In the genomic region with DNA sequence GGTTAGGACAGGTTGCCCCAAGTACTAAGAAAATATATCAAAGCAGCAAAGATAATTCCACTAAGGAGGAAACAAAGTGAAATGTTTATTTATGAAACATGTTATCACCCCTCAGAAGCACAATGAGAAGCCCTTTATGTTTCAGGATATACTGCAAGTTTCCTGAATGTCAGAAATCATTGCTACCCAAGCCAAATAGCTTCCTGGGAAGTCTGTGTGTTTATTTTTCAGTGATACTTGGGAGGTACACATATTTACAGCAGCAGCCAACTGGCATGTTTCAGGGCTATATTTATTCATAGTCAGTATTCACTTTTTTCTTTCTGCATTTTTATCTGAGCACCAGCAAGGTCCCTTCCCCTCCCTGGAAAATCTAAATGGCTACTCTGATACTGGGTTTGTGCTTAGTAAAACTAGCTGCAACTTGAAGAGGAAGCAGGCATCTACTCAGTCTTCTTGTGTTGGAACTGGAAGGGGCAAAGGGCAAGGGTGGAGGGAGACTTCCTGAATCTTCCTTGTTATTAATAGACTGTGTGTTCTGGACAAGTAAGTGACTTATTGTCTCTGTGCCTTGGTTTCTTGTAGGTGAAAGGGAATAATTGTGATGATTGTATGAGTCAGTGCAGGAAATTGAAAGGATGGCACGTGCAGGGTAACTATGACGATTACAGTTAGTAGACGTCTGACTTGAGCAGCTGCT, we compare ENCODE assay signal across 14 mouse cellular contexts.
DNase-seq lines count a peak whose midpoint lies in the region; ATAC-seq and TF ChIP-seq lines count a peak whose summit lies in the region.
"Had no signal": no experiment of that assay in that cellular context is flagged by ENCODE, and none has a peak within 500 bp of the region (broad histone marks: within the 10 kb centered on the region; RNA-seq: fewer than 3 reads in every experiment).

No protein-coding gene starts in this region.

- peak; percentile 49; the same call in 1 of the 2 replicates for ATAC-seq in lung, embryonic 15.5 days (ENCODE audit: borderline replicate concordance, extremely low read depth, low FRiP score, low TSS enrichment)
- ATAC-seq in kidney, embryonic 16.5 days (ENCODE audit: low FRiP score, low TSS enrichment), result peak; percentile 39; the same call in 1 of the 2 replicates
- 0 out of 2 replicates have a peak, but pooled peaks have one; percentile 18 for ATAC-seq in stomach, postnatal 0 days (ENCODE audit: low FRiP score, low TSS enrichment)

- H3K4me3 ChIP-seq in heart, adult 2 months, result no peak overlapping the region
- no peak overlapping the region for H3K4me3 ChIP-seq in lung, embryonic 15.5 days
- H3K4me3 ChIP-seq in kidney, embryonic 16.5 days (ENCODE audit: low read length), result no peak overlapping the region
- H3K4me3 ChIP-seq in stomach, postnatal 0 days (ENCODE audit: low read depth, low read length), result no peak overlapping the region
- H3K4me3 ChIP-seq: forebrain, embryonic 10.5 days; gastrocnemius, adult 2 months; limb, embryonic 12.5 days; neural tube, embryonic 13.5 days had no signal

- no peak overlapping the region for H3K4me2 ChIP-seq in lung, embryonic 15.5 days
- H3K4me2 ChIP-seq in kidney, embryonic 16.5 days (replicated peaks; ENCODE audit: low read depth, low read length), result no peak overlapping the region
- no peak overlapping the region for H3K4me2 ChIP-seq in stomach, postnatal 0 days (replicated peaks; ENCODE audit: low read depth)
- H3K4me2 ChIP-seq: heart, embryonic 11.5 days; limb, embryonic 12.5 days; neural tube, embryonic 13.5 days had no signal

- no peak for TF ChIP-seq POLR2A in heart, adult 2 months (IDR thresholded peaks at IDR 0.05; ENCODE audit: insufficient read depth, low read depth, low read length)

- WGBS in heart, adult 2 months, result 38% methylated on average over 3 of the region's 3 CpGs
- 34% methylated on average over 3 of the region's 3 CpGs for WGBS in lung, embryonic 15.5 days
- 58% methylated on average over 3 of the region's 3 CpGs for WGBS in kidney, embryonic 16.5 days
- WGBS in stomach, postnatal 0 days, result 38% methylated on average over 3 of the region's 3 CpGs

- H3K9ac ChIP-seq in heart, adult 2 months (ENCODE audit: low read depth, low read length), result no peak overlapping the region
- no peak overlapping the region for H3K9ac ChIP-seq in lung, embryonic 15.5 days
- no peak overlapping the region for H3K9ac ChIP-seq in kidney, embryonic 16.5 days (replicated peaks; ENCODE audit: low read length)
- no peak overlapping the region for H3K9ac ChIP-seq in stomach, postnatal 0 days (ENCODE audit: low read length)
- H3K9ac ChIP-seq: limb, embryonic 12.5 days; neural tube, embryonic 13.5 days had no signal

- no peaks in the 10 kb centered on the region for H3K27me3 ChIP-seq in heart, adult 2 months (ENCODE audit: control insufficient read depth, insufficient read depth, low read length)
- no peaks in the 10 kb centered on the region for H3K27me3 ChIP-seq in lung, embryonic 15.5 days
- no peaks in the 10 kb centered on the region for H3K27me3 ChIP-seq in kidney, embryonic 16.5 days (ENCODE audit: insufficient read depth, low read length)
- no peaks in the 10 kb centered on the region for H3K27me3 ChIP-seq in stomach, postnatal 0 days (ENCODE audit: control insufficient read depth, insufficient read depth, low read length)
- H3K27me3 ChIP-seq: limb, embryonic 12.5 days; neural tube, embryonic 13.5 days had no signal

- TF ChIP-seq CTCF in heart, adult 2 months (IDR thresholded peaks at IDR 0.05), result no peak
- TF ChIP-seq CTCF in stomach, postnatal 0 days (IDR thresholded peaks at IDR 0.05; ENCODE audit: low read depth), result no peak

- H3K4me1 ChIP-seq in heart, adult 2 months (ENCODE audit: control insufficient read depth, insufficient read depth, low read length), result peaks cover 2% of the 10 kb centered on the region
- H3K4me1 ChIP-seq in lung, embryonic 15.5 days, result peaks cover 9% of the 10 kb centered on the region; the same call in 1 of the 2 replicates
- peaks cover 8% of the 10 kb centered on the region for H3K4me1 ChIP-seq in kidney, embryonic 16.5 days (ENCODE audit: insufficient read depth, low read length)
- no peaks in the 10 kb centered on the region for H3K4me1 ChIP-seq in stomach, postnatal 0 days (replicated peaks; ENCODE audit: control insufficient read depth, insufficient read depth)
- H3K4me1 ChIP-seq: forebrain, embryonic 10.5 days; limb, embryonic 12.5 days; neural tube, embryonic 13.5 days had no signal

- TF ChIP-seq EP300 in heart, adult 2 months (IDR thresholded peaks at IDR 0.05; ENCODE audit: insufficient read depth, low read depth, low read length), result no peak
- TF ChIP-seq EP300 in stomach, postnatal 0 days (optimal IDR thresholded peaks at IDR 0.05), result no peak

- H3K79me2 ChIP-seq in heart, adult 2 months (replicated peaks; ENCODE audit: control insufficient read depth, insufficient read depth, low read length), result no peaks in the 10 kb centered on the region

- DNase-seq in heart, adult 8-10 months (ENCODE audit: low spot score), result peak; percentile 8
- DNase-seq in heart, adult 2 months, result no peak
- no peak for DNase-seq in lung, postnatal 4 days
- DNase-seq in stomach, postnatal 0 days (ENCODE audit: low spot score), result no peak
- no peak for DNase-seq in layer of hippocampus, postnatal 10 days (ENCODE audit: low spot score in 2 of 2)
- DNase-seq: cerebellum, adult 11-12 months; gastrocnemius, adult 2 months; layer of hippocampus, postnatal 36 days had no signal

- H3K27ac ChIP-seq in heart, adult 2 months, result no peak overlapping the region; the same call in 1 of the 2 replicates
- peak overlapping the region; percentile 35; the same call in 1 of the 2 replicates for H3K27ac ChIP-seq in lung, embryonic 15.5 days
- 0 out of 2 replicates have a peak overlapping the region, but pooled peaks have one; percentile 17 for H3K27ac ChIP-seq in kidney, embryonic 16.5 days (ENCODE audit: low read length)
- H3K27ac ChIP-seq in stomach, postnatal 0 days (replicated peaks), result no peak overlapping the region
- H3K27ac ChIP-seq: forebrain, embryonic 10.5 days; gastrocnemius, adult 2 months; limb, embryonic 12.5 days; neural tube, embryonic 13.5 days had no signal

- no peaks in the 10 kb centered on the region for H3K36me3 ChIP-seq in heart, adult 2 months (ENCODE audit: control insufficient read depth, insufficient read depth, low read length)
- no peaks in the 10 kb centered on the region for H3K36me3 ChIP-seq in lung, embryonic 15.5 days
- no peaks in the 10 kb centered on the region for H3K36me3 ChIP-seq in kidney, embryonic 16.5 days (ENCODE audit: insufficient read depth, low read length)
- H3K36me3 ChIP-seq in stomach, postnatal 0 days (ENCODE audit: control insufficient read depth, insufficient read depth, low read length), result no peaks in the 10 kb centered on the region
- H3K36me3 ChIP-seq: forebrain, embryonic 10.5 days; limb, embryonic 12.5 days; neural tube, embryonic 13.5 days had no signal

- no peaks in the 10 kb centered on the region for H3K9me3 ChIP-seq in lung, embryonic 15.5 days
- H3K9me3 ChIP-seq in kidney, embryonic 16.5 days (ENCODE audit: low read length), result no peaks in the 10 kb centered on the region
- H3K9me3 ChIP-seq in stomach, postnatal 0 days (ENCODE audit: control insufficient read depth, low read length), result no peaks in the 10 kb centered on the region
- H3K9me3 ChIP-seq: forebrain, embryonic 10.5 days; limb, embryonic 12.5 days; neural tube, embryonic 13.5 days had no signal

- intact Hi-C loops in heart, adult 2 months (cut with DNase I), result no loop called here

Comparison
In these comparisons a context has a peak if more than half of its experiments do, and no peak if none do; other contexts are left out.
1. H3K27ac ChIP-seq: peak in lung, embryonic 15.5 days (single experiment) and kidney, embryonic 16.5 days (single experiment); none in heart, adult 2 months (single experiment) and stomach, postnatal 0 days (single experiment).
2. Peak in every context shown above with its lines, with median percentiles within 50 percentile points of each other: ATAC-seq.